Mouse (Mus musculus): ENCODE data around the gene Cap1.

DNA sequence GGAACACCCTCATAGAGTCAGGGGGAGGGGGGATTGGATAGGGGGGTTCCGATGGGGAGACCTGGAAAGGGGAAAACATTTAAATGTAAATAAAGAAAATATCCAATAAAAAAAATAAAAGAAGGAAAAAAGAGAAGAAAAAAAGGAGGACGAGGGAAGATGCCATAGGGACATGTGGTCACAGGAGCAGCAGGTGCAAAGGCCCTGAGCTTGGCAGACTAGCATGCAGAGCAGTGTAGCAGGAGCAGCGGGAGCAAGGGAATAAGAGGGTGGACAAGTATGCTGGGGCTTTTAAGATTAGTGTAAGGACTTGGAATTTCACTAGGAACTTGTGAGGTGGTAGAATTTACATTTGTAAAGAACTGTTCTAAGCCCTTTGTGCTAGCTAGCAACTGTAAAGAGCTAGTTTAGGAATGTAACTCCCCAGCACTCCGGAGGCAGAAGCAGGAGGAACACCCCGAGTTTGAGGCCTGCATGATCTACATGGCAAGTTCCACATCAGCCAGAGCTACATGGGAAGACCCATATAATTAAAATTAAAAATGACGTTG, 48.6 kb downstream of the Cap1 start:
- TF ChIP-seq EP300 (IDR thresholded peaks at IDR 0.05; ENCODE audit: low read depth) (no peak), CTCF (IDR thresholded peaks at IDR 0.05; ENCODE audit: low read depth) (no peak)

Measured in liver, postnatal 0 days (tissue).